Mouse (Mus musculus): Measurements from ENCODE around the gene Hivep3. TPM values are rescaled to one million over a fixed set of nuclear protein-coding genes. Genes with fewer than 3 reads are reported as not detected.

Gene Hivep3
- total and polyA plus RNA-seq, 3 experiments: 5.1 to 8.2 (median 6.0) TPM

DNA sequence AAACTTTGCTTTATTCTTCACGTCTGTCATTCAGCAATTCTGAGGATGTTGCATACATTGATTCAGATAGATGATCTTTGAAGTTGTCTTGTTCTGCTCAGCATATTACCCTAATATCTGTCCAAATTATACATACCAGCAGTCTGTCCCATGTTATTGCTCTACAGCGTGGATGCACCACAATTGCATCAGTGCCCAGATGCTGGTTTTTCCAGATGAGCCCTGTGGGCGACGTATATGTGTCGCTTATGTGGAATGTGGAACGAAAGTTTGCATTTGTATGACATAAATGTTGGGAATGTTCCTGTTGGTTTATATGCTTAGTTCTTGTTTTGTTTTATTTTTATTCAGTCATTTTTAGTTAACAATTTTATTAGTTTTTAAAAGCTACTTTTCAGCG lies 221.4 kb downstream of the Hivep3 start:
- no peak overlapping the region for H3K4me3 ChIP-seq
- no peak for DNase-seq
- H3K9ac ChIP-seq (ENCODE audit: low read depth, low read length): no peak overlapping the region
- intact Hi-C loops (cut with DNase I): no loop called here
- H3K36me3 ChIP-seq (ENCODE audit: control insufficient read depth, insufficient read depth, low read length): no peaks in the 10 kb centered on the region
- H3K27ac ChIP-seq: no peak overlapping the region
- H3K4me1 ChIP-seq (ENCODE audit: control insufficient read depth, insufficient read depth, low read length): peaks cover 11% of the 10 kb centered on the region
- TF ChIP-seq EP300 (IDR thresholded peaks at IDR 0.05; ENCODE audit: insufficient read depth, low read depth, low read length) (no peak), CTCF (IDR thresholded peaks at IDR 0.05) (no peak), POLR2A (IDR thresholded peaks at IDR 0.05; ENCODE audit: insufficient read depth, low read depth, low read length) (no peak)
- no peaks in the 10 kb centered on the region for H3K27me3 ChIP-seq (ENCODE audit: control insufficient read depth, insufficient read depth, low read length)
- H3K79me2 ChIP-seq (replicated peaks; ENCODE audit: control insufficient read depth, insufficient read depth, low read length): no peaks in the 10 kb centered on the region
- 94% methylated on average over 7 of the region's 7 CpGs for WGBS

DNA sequence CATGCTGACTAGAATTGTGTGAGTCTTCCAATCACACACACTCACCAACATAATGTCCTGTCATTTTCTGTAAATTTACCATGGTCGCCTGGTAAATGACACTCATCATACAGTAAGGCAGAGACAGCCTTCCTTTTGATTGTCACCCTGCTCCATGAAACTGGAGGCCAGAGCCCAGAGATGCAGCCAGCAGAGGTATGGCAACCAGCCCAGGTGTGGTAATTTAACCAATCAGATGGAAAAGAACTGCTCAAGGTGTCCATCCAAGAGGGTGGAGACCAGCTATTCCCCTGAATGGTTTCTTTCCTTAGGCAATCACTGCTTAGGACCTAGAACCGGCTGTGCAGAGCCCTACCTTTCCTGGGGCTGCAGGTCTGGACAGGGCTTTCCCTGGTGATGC lies 224.4 kb downstream of the Hivep3 start:
- Histone ChIP-seq H3K27ac (no peak overlapping the region), H3K4me3 (no peak overlapping the region), H3K4me1 (ENCODE audit: control insufficient read depth, insufficient read depth, low read length) (peaks cover 11% of the 10 kb centered on the region), H3K27me3 (ENCODE audit: control insufficient read depth, insufficient read depth, low read length) (no peaks in the 10 kb centered on the region), H3K9ac (ENCODE audit: low read depth, low read length) (no peak overlapping the region), H3K79me2 (replicated peaks; ENCODE audit: control insufficient read depth, insufficient read depth, low read length) (no peaks in the 10 kb centered on the region), H3K36me3 (ENCODE audit: control insufficient read depth, insufficient read depth, low read length) (no peaks in the 10 kb centered on the region)
- intact Hi-C loops (cut with DNase I): no loop called here
- DNase-seq: no peak
- no peak for TF ChIP-seq EP300 (IDR thresholded peaks at IDR 0.05; ENCODE audit: insufficient read depth, low read depth, low read length)
- TF ChIP-seq CTCF (IDR thresholded peaks at IDR 0.05): no peak
- TF ChIP-seq POLR2A (IDR thresholded peaks at IDR 0.05; ENCODE audit: insufficient read depth, low read depth, low read length): no peak
- 97% methylated on average over 2 of the region's 2 CpGs for WGBS

- no peaks in the 10 kb centered on the region for H3K27me3 ChIP-seq (ENCODE audit: control insufficient read depth, insufficient read depth, low read length)
- H3K79me2 ChIP-seq (replicated peaks; ENCODE audit: control insufficient read depth, insufficient read depth, low read length): no peaks in the 10 kb centered on the region
- no peak for TF ChIP-seq CTCF (IDR thresholded peaks at IDR 0.05)
- no peak for TF ChIP-seq POLR2A (IDR thresholded peaks at IDR 0.05; ENCODE audit: insufficient read depth, low read depth, low read length)
- TF ChIP-seq EP300 (IDR thresholded peaks at IDR 0.05; ENCODE audit: insufficient read depth, low read depth, low read length): 0 out of 2 replicates have a peak, but pooled peaks have one; percentile 3
- H3K4me3 ChIP-seq: no peak overlapping the region
- peaks cover 11% of the 10 kb centered on the region for H3K4me1 ChIP-seq (ENCODE audit: control insufficient read depth, insufficient read depth, low read length)
- WGBS: 13% methylated on average over 7 of the region's 7 CpGs
- intact Hi-C loops (cut with DNase I): no loop called here
- H3K36me3 ChIP-seq (ENCODE audit: control insufficient read depth, insufficient read depth, low read length): no peaks in the 10 kb centered on the region
- no peak overlapping the region for H3K9ac ChIP-seq (ENCODE audit: low read depth, low read length)
- H3K27ac ChIP-seq: peak overlapping the region; percentile 29
- DNase-seq: peak; percentile 50 to 76
Observed at GRCm38 (mm10) chr4:119959293-119959692, 225.7 kb downstream of the Hivep3 start.

- Histone ChIP-seq H3K9ac (ENCODE audit: low read depth, low read length) (no peak overlapping the region), H3K4me3 (no peak overlapping the region), H3K4me1 (ENCODE audit: control insufficient read depth, insufficient read depth, low read length) (peaks cover 11% of the 10 kb centered on the region), H3K27ac (no peak overlapping the region), H3K36me3 (ENCODE audit: control insufficient read depth, insufficient read depth, low read length) (no peaks in the 10 kb centered on the region), H3K27me3 (ENCODE audit: control insufficient read depth, insufficient read depth, low read length) (no peaks in the 10 kb centered on the region), H3K79me2 (replicated peaks; ENCODE audit: control insufficient read depth, insufficient read depth, low read length) (no peaks in the 10 kb centered on the region)
- WGBS: 33% methylated on average over 1 of the region's 1 CpGs
- intact Hi-C loops (cut with DNase I): loop anchor here (5.0 kb wide), 1 partner anchor 142 kb away; no protein-coding TSS in a partner anchor
- DNase-seq: no peak
- no peak for TF ChIP-seq EP300 (IDR thresholded peaks at IDR 0.05; ENCODE audit: insufficient read depth, low read depth, low read length)
- no peak for TF ChIP-seq CTCF (IDR thresholded peaks at IDR 0.05)
Observed at GRCm38 (mm10) chr4:119959873-119960272, 226.3 kb downstream of the Hivep3 start.

- Histone ChIP-seq H3K4me3 (no peak overlapping the region), H3K27me3 (ENCODE audit: control insufficient read depth, insufficient read depth, low read length) (no peaks in the 10 kb centered on the region), H3K27ac (no peak overlapping the region), H3K9ac (ENCODE audit: low read depth, low read length) (no peak overlapping the region), H3K4me1 (ENCODE audit: control insufficient read depth, insufficient read depth, low read length) (peaks cover 11% of the 10 kb centered on the region), H3K79me2 (replicated peaks; ENCODE audit: control insufficient read depth, insufficient read depth, low read length) (no peaks in the 10 kb centered on the region), H3K36me3 (ENCODE audit: control insufficient read depth, insufficient read depth, low read length) (no peaks in the 10 kb centered on the region)
- intact Hi-C loops (cut with DNase I): loop anchor here (5.0 kb wide), 1 partner anchor 142 kb away; no protein-coding TSS in a partner anchor
- no peak for DNase-seq
- TF ChIP-seq CTCF (IDR thresholded peaks at IDR 0.05): no peak
- WGBS: 94% methylated on average over 6 of the region's 6 CpGs
Observed at GRCm38 (mm10) chr4:119960523-119960922, 226.9 kb downstream of the Hivep3 start.

DNA sequence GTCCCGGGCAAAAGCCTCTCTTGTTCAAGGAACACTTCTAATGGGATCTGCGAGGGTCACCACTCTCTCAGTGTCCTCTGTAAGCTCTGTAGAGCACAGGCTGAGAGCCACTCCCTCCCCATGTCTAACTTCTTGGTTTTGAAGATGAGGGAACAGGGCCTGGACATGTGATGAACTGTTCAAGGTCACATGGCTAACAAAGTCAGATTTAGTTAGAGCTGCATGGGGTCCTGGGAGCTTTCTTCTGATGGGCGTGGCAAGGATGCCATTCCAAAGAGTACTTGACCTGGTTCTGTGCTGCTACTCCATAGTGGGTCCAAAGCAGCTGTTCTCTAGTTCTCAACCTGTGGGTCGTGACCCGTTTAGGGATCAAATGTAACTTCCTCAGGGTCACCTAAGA lies 227.6 kb downstream of the Hivep3 start:
- no peak overlapping the region for H3K27ac ChIP-seq
- peaks cover 11% of the 10 kb centered on the region for H3K4me1 ChIP-seq (ENCODE audit: control insufficient read depth, insufficient read depth, low read length)
- no peak for TF ChIP-seq POLR2A (IDR thresholded peaks at IDR 0.05; ENCODE audit: insufficient read depth, low read depth, low read length)
- no peak for TF ChIP-seq CTCF (IDR thresholded peaks at IDR 0.05)
- no peak for TF ChIP-seq EP300 (IDR thresholded peaks at IDR 0.05; ENCODE audit: insufficient read depth, low read depth, low read length)
- no peaks in the 10 kb centered on the region for H3K27me3 ChIP-seq (ENCODE audit: control insufficient read depth, insufficient read depth, low read length)
- no peak overlapping the region for H3K9ac ChIP-seq (ENCODE audit: low read depth, low read length)
- 89% methylated on average over 5 of the region's 5 CpGs for WGBS
- H3K79me2 ChIP-seq (replicated peaks; ENCODE audit: control insufficient read depth, insufficient read depth, low read length): no peaks in the 10 kb centered on the region
- DNase-seq: no peak
- H3K36me3 ChIP-seq (ENCODE audit: control insufficient read depth, insufficient read depth, low read length): no peaks in the 10 kb centered on the region
- no peak overlapping the region for H3K4me3 ChIP-seq
- intact Hi-C loops (cut with DNase I): loop anchor here (5.0 kb wide), 1 partner anchor 141 kb away; no protein-coding TSS in a partner anchor
